Mouse (Mus musculus): ENCODE measurements at regions not wholly inside any gene's neighbourhood (a gene's known extent, or its start where the extent isn't known, plus 50 kb on each side); places are given as distances from the start of the nearest gene placed in this dataset.
"Not testable (repeated sequence)": the region's sequence is repeated elsewhere in the genome, so short reads cannot be mapped to it uniquely, and the experiment has no call there.

- DNase-seq, result no peak
These were observed 1948.3 kb downstream of the 9330182O14Rik start for GRCm38 (mm10) chr15:42082436-42082835.

- DNase-seq, result no peak
These were observed 1966.6 kb downstream of the 9330182O14Rik start for GRCm38 (mm10) chr15:42100730-42101129.

- no peak for DNase-seq
These were observed 1970.7 kb downstream of the 9330182O14Rik start for GRCm38 (mm10) chr15:42104816-42105215.

GRCm38 (mm10) chr15:42107106-42107505 lies 1972.9 kb downstream of the 9330182O14Rik start:
- DNase-seq, result no peak

DNA sequence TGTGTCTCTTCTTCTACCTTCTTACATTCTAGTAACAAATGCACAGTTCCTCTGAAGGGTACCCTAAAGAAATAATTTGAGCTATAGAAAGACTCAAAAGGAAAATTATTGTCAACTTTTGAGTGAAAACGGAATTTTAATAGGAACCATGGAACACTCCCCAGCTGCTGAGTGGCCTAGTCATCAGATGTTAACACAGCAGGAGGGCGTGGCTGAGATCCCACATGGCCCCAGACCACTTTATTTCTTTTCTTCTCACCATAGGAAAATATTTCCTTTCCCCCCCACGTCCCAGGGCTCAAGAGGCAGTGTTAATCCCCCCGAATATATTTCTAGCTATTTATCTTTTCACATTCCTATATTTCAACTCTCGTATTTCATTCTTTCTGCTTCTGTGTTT lies 1977.6 kb downstream of the 9330182O14Rik start:
- DNase-seq, result no peak

GRCm38 (mm10) chr15:42127471-42127870 lies 1993.3 kb downstream of the 9330182O14Rik start:
- no peak for DNase-seq

DNA sequence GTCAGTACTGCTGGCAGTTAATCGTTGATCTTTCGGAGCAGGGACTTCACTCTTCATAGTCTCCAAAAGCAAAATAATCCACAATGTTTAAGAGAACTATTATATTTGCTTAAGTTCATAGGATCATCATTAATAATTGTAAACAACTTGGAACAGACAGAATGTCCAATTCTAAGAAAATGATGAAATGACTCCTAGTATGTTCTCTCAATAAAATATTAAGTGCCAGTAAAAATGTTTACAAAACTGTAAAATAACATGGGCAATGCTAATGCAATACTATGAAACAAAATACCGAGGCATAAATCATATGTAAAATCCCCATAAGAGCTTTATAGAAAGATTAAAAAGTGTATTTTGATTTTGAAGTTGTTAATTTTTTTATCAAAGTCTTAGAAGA lies 1994.8 kb downstream of the 9330182O14Rik start:
- no peak for DNase-seq

GRCm38 (mm10) chr15:42166546-42166945 lies 2032.4 kb downstream of the 9330182O14Rik start:
- no peak for DNase-seq

DNA sequence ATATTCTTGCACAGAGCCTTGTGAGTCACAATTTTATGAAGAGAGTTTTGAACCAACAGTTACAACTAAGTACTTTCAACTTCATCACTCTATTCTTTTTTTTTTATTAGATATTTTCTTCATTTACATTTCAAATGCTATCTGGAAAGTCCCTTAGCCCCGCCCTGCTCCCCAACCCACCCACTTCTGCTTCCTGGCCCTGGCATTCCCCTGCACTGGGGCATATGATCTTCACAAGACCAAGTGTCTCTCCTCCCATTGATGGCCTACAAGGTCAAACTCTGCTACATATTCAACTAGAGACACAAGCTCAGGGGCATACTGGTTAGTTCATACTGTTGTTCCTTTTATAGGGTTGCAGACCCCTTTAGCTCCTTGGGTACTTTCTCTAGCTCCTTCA lies 2043.6 kb downstream of the 9330182O14Rik start:
- not testable (repeated sequence) for DNase-seq

DNA sequence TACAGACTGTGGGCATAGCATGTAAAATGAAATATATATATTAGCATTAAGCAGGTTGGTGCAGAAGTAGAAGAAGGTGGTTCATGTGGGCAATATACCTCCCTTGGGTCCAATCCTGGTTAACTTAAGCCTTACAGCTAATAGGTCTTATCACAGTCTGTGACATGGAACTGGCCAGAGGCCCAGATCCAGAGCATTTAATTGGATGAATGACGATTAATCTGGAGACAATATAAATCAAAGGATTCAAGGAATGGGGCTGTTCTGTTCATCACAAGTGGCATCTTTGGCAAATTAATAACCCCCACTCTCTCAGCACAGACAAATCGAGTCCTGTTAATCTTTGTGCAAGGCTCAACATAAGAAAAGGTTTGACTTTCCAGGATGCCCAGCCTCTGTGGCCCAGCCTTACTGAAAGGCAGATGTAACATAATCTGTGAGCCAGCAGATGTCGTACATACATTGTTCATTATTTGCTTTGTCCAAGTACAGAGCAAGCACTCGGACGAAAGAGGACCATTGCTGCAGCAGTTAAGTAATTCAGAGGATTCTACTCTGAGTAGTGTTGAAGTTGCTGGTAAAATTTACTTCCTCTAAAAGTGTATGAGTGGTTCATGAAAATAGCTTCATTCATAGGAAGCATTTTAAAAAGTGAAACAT lies 2073.2 kb downstream of the 9330182O14Rik start:
- no peak for DNase-seq

DNA sequence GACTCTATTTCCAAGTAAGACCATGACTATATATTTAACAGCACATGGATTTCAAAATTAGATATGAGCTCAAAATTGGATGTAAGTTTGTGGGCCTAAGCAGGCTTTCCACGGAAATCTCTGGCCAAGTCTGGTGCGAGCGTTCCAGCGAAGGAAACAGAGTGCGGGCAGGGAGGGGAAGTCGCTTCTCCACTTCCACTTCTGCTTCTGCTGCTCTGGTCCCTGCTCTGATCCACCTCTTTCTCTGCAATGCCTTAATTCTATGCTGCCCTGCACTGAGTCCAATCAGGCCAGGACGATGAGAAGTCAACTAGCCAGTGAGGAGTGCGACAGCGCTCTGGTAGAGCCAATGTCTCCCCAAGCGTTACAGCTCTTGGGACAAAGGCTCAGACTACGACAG lies 2085.3 kb downstream of the 9330182O14Rik start:
- no peak for DNase-seq

GRCm38 (mm10) chr15:42220005-42220404 lies 2085.8 kb downstream of the 9330182O14Rik start:
- DNase-seq, result no peak

DNA sequence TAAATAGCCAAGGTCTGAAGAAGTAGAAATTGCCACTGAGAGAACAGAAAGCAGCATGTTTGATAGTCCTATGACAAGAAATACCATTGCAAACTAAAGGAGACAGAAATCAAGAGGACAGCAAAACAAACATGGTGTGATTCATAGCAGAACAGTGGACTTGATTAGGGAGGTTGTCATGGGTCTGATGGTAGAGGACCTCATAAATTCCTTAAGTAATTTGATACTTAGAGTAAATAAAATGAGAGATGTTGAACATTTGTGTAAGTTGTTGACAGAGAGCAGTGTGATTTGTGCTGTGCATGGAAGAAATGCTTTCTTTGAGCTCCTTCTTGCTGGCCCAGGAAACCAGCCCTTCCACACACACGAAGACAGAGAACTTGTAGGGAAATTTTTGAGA lies 2090.8 kb downstream of the 9330182O14Rik start:
- DNase-seq, result no peak

- DNase-seq, result no peak
These were observed 2097.5 kb downstream of the 9330182O14Rik start for GRCm38 (mm10) chr15:42231692-42232091.

DNA sequence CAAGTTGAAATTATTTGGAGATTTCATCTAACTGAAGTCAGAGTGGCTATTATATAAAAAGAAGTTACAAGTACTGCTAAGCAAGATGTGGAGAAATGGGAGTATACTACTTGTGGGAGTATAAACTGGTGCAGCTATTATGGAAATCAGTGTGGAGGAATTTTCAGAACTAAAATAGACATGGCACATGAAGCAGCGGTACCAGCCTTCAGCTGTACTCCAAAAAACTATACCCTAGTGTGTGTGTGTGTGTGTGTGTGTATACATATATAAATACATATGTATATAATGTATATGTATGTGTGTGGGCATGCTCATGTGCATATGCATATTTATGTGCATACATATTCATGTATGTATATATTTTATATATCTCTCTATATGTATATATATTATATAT lies 2112.6 kb downstream of the 9330182O14Rik start:
- DNase-seq, result no peak

DNA sequence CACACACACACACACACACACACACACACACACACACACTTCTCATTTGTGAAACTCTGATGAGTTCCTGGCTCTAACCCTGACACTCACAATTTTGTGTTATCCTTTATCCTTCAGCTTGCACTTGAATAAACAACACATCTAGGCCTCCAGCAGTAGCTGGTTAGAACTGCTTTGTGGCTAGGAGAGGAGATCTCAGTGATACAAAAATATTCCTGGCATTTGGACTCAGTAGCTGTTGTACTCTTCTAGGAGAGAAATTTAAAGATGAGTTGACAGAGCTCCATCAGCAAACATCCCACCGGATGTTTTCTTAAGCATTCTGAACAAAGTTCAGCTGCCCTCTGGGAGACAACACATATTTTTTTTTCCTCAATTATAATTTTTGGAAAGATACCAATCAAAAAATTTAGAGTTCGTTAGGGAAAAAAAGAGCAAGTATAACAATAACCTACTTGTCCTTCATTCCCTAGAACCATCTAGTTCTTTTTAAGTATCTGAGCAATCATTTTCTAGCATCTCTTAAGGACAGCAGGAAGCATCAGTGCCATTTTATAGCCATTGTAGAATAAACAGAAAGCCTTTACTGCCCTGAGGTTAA lies 2118.7 kb downstream of the 9330182O14Rik start:
- no peak for DNase-seq

DNA sequence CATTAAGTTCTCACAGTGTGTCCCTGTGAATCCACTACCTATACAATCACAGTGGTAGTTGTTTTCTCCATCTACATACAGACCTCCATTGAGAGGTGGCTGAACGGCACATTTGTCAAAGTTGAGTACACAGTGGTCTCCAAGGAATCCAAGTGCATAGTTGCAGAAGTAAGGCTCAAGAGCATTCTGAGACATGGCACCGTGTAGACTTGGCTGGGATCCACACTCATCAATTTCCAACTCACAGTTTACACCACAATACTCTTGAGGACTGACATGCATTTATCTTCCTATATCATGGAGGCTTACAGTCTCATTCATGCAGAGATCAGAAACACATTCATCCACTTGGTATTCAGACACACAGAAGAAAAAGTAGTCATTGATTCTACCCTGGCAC lies 2122.2 kb downstream of the 9330182O14Rik start:
- no peak for DNase-seq

GRCm38 (mm10) chr15:42275117-42275516 lies 2141.0 kb downstream of the 9330182O14Rik start:
- no peak for DNase-seq

DNA sequence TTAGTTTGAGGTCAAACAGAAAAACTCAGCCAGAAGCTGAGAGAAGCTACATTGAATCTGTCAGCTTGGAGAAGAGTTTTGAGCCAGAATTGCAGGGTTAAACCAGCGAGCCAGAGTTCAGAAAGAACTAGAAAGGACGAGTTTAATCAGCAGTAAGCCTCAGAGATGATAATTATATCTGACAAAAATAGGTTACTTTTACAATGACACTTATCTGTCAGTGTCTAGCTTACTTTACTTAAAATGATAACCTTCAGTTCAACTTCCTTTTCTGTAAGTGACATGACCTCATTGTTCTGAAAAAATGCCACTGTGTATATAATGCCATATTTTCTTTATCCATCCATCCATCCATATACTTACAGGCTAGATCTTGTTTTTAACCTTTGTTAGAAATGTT lies 2143.1 kb downstream of the 9330182O14Rik start:
- no peak for DNase-seq

GRCm38 (mm10) chr15:42280810-42281209 lies 2146.6 kb downstream of the 9330182O14Rik start:
- no peak for DNase-seq

DNA sequence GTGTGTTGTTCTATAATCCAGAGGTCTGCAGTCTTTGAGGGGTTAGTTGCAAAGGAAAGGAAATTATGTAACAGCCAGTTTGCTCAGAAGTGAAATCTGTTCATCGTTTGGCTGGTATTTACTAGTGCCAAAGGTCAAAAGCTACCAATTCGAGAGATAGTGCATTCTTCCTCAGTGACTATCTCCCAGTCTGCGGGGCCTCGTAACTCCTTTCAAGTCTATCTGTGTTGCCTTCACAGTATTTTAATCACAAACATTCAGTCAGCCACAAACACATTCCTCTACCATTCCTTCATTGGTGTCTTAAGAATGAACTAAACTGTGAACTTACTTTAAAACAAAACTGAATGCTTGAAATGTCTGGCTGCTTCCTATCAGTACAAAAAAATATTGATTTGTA lies 2162.2 kb downstream of the 9330182O14Rik start:
- DNase-seq, result no peak

- no peak for DNase-seq
These were observed 2163.3 kb downstream of the 9330182O14Rik start for GRCm38 (mm10) chr15:42297430-42297829.

- DNase-seq, result no peak
These were observed 2167.8 kb downstream of the 9330182O14Rik start for GRCm38 (mm10) chr15:42301956-42302355.

DNA sequence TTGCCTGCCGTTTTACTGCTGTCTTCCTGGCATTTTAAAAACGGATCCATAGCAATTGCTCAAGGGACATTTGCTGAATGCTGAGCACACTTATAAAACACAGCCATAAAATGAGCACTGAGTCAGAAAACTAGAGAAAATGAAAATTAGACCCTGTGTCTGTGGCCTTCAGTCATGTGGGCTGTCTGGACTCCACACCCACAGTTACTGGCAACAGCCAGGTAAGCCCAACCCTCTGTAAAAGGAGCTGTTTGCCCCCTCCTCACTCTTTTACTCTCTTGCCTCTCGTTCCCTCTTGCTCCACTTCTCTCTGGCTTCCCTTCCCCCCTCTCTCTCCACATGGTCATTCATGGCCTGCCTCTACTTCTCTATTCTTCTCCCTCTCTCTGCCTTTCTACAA lies 2169.9 kb downstream of the 9330182O14Rik start:
- no peak for DNase-seq

Data from adrenal gland, postnatal 14 days (tissue).